Mouse (Mus musculus): Measurements from ENCODE around the gene Padi2. TPM values are rescaled to one million over a fixed set of nuclear protein-coding genes. Genes with fewer than 3 reads are reported as not detected.

Padi2 gene
- total RNA-seq, 2 experiments from 2014 or later: 9.5 to 12.1 TPM

DNA sequence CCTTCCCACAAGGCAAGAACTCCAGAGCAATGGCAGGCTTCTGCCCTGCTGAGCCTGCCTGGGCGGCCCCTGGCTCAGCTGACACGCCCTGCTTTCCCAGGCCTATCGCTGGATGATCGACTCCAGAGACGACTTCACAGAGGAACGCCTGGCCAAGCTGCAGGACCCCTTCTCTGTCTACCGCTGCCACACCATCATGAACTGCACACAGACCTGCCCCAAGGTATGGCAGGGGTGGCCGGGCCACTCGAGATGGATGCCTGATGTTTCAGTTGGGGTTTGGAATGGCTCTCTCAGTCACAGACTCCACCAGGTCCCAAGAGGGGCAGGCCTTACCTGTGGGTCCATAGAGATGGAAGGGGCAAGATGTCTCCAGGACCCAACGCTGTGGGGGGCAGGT lies 71.1 kb downstream of the Padi2 start:
- intact Hi-C loops (cut with DNase I): no loop called here
- no peak for DNase-seq (ENCODE audit: low spot score in 2 of 2)

DNA sequence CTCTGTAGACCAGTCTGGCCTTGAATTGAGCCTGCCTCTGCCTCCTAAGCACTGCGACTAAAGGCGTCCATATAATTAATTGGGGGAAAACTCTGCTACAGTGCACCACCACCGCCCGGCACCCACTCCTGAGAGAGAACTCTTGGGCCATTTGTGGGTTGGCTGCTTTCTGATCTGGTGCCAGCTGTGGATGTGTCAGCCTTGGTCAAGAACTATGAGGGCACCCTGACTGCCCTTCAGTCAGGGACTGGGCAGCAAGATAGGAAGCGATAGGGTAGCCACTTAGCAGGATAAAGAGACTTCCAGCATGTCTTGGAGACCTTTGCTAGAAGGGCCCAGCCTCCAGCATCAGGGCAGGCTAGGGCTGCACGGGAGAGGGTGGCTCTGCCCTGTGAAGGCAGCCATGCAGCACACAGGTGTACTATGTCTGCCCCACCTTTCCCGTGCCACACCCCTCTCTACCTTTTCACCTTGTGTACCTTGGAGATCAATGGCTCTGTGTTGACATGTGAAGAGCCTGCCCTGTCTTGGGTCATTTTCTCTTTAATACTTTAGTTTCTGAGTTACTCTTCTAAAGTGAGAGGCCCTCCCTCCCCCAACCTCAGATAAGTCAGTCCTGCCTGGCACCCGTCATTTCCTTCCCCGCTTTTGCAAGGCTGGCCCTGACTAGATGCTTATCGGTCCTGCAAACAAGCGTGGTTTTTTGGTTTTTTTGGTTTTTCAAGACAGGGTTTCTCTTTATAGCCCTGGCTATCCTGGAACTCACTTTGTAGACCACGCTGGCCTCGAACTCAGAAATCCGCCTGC lies 71.9 kb downstream of the Padi2 start:
- intact Hi-C loops (cut with DNase I): no loop called here
- no peak for DNase-seq (ENCODE audit: low spot score in 2 of 2)

DNA sequence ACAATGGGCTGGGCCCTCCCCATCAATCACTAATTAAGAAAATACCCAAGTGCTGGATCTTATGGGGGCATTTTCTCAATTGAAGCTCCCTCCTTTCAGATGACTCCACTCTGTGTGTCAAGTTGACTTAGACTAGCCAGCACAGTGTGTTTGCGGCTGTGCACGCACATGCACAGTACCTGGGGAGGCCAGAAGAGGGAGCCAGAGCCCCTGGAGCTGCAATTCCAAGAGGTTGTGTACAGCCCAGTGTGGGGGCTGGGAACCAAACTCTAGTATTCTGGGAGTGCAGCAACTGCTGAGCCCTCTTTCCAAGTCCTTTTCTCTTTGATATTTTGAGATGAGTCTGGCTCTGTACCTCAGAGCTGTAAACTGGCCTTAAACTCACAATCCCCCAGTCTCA lies 75.5 kb downstream of the Padi2 start:
- no peak for DNase-seq (ENCODE audit: low spot score in 2 of 2)
- intact Hi-C loops (cut with DNase I): loop anchor here (5.0 kb wide), 1 partner anchor 51 kb away; no protein-coding TSS in a partner anchor

- intact Hi-C loops (cut with DNase I): loop anchor here (5.0 kb wide), 1 partner anchor 49 kb away; no protein-coding TSS in a partner anchor
- DNase-seq (ENCODE audit: low spot score in 2 of 2): no peak
Measured at GRCm38 (mm10) chr4:140982808-140983207, 76.7 kb downstream of the Padi2 start.

- DNase-seq (ENCODE audit: low spot score in 2 of 2): peak; percentile 41 to 68
- intact Hi-C loops (cut with DNase I): loop anchor here (5.0 kb wide), 1 partner anchor 49 kb away; no protein-coding TSS in a partner anchor
Measured at GRCm38 (mm10) chr4:140983442-140983841, 77.3 kb downstream of the Padi2 start.

DNA sequence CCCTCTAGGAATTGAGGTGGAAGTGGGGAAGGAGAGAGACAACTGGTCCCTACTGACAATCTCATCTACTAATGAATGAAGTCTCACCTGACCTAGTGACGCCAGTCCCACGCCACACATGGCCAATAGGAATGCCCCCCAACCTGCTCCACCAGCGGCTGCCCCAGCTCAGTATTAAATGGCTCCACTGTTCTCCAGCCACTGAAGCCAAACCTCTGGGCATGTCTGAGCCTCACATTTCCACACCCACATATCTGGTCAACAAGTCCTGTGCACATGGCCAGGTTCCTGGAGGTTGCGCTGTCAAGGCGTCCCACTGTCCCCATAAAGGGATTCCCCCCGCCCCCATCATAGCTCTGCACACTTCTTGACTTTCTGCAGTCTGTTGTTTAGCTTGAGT lies 78.4 kb downstream of the Padi2 start:
- intact Hi-C loops (cut with DNase I): loop anchor here (5.0 kb wide), 1 partner anchor 48 kb away; no protein-coding TSS in a partner anchor
- DNase-seq (ENCODE audit: low spot score in 2 of 2): no peak

GRCm38 (mm10) chr4:140986024-140986710 lies 80.0 kb downstream of the Padi2 start:
- DNase-seq (ENCODE audit: low spot score in 2 of 2): no peak

GRCm38 (mm10) chr4:140986711-140987395 lies 80.7 kb downstream of the Padi2 start, which contains the start of gene Atp13a2:
Atp13a2 (plus strand) TSS chr4:140986873.
- peak; percentile 96 for DNase-seq (ENCODE audit: low spot score in 2 of 2)
- intact Hi-C loops (cut with DNase I): no loop called here

More at GRCm38 (mm10) chr4:140986024-140986710, 80.0 kb downstream of the Padi2 start:
- intact Hi-C loops (cut with DNase I): no loop called here

DNA sequence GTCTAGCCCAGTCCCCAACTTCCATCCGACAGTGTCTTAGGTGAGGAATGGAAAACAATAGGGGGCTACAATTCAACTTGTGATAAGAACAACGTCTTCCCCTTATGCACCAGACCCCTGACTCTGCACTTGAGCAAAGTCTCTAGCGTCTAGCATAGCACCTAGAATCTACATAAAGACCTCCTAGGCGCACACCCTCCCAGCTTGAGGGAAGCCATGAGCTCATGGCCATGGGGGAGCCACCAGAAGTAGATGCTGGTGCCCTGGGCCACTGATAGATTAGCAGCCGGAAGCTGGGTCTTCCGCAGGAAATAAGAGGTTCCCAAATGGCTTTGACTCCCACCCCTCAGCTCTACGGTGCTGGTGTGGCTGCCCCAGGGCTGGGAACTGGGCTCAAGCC lies 81.3 kb downstream of the Padi2 start:
- intact Hi-C loops (cut with DNase I): no loop called here
- DNase-seq (ENCODE audit: low spot score in 2 of 2): no peak

DNA sequence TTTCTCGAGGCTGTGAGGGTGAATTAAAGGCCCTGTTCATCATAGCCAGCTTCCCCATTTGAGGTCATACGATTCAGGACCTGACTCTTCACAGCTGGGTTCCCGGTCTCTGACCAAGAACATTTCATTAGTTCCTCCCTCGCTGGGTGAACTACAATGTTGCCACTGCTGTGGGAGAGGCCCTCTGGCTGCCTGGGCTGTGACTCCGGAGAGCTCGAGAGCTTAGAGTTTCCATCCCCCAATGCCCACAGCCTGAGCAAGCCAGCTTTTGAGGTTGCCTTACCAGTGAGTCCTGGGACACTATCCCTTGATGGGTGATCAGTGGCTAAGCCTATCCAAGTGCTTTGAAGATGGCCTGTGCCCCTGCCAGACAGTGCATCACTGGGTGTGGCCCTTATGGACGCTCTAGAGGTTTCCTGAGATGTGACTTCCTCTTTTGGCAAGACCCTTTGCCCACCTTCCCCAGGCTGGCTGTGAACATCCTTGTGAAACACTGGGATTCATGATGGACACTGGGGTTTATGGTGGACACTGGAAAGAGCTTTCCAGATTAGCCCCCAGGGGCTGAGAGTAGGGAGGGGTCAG lies 82.7 kb downstream of the Padi2 start:
- intact Hi-C loops (cut with DNase I): no loop called here
- no peak for DNase-seq (ENCODE audit: low spot score in 2 of 2)

DNA sequence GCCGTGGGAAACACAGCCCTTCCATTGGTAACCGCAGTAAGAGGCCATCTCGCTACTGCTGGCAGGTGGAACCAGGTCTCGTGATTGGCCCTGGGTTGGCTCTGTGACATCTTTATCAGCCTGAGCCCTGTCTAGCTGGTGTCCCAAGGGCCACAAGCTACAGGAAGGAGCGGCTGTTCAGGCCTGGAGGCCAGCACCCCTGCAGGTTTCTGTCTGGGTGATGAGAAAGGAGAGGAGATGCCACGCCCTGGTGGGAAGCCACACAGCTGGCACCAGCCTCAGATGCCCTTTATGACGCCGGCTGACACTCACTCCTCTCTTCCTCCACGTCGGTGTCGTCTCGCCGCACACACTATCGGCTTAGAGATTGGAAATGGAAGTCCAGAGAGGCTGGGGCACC lies 83.3 kb downstream of the Padi2 start:
- DNase-seq (ENCODE audit: low spot score in 2 of 2): no peak
- intact Hi-C loops (cut with DNase I): no loop called here

DNA sequence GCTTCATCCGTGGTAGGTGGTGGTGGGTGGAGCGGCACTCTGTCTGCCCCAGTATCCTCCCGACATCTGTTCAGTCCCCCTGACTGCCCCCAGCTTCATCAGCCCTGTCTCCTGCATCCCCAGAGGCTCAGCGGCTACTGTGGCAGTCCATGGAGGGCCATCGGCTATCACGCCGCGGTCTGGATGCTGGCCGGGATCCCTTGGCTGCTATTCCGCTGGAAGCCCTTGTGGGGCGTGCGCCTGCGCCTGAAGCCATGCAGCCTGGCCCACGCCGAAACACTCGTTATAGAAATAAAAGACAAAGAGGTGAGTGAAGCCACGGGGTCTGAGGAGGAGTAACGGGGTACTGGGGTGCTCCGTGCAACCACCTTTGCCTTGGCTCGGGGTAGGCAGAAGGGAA lies 86.1 kb downstream of the Padi2 start:
- no peak for DNase-seq (ENCODE audit: low spot score in 2 of 2)

DNA sequence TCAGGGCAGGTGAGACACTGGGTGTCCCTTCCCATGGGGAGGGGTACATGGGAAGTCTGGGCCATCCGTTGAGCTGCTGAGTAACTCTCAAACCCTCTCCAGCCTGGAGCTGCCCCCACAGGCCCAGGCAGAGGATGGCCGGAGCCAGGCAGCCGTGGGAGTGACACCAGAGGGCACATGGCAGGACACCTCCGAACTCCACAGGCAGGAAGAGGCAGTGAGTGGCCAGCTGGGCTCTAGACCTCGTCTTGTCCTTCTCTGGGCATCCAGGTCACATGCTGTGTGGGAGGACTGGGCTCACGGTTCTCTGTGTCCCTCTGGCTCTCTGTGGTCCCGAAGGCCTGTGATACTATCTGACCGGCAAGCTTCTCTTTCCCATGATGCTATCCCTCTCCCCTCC lies 87.7 kb downstream of the Padi2 start:
- no peak for DNase-seq (ENCODE audit: low spot score in 2 of 2)
- intact Hi-C loops (cut with DNase I): no loop called here

More for the DNA sequence above, 86.1 kb downstream of the Padi2 start:
- intact Hi-C loops (cut with DNase I): no loop called here

- intact Hi-C loops (cut with DNase I): no loop called here
- no peak for DNase-seq (ENCODE audit: low spot score in 2 of 2)
Measured at GRCm38 (mm10) chr4:140995811-140996210, 89.7 kb downstream of the Padi2 start.

DNA sequence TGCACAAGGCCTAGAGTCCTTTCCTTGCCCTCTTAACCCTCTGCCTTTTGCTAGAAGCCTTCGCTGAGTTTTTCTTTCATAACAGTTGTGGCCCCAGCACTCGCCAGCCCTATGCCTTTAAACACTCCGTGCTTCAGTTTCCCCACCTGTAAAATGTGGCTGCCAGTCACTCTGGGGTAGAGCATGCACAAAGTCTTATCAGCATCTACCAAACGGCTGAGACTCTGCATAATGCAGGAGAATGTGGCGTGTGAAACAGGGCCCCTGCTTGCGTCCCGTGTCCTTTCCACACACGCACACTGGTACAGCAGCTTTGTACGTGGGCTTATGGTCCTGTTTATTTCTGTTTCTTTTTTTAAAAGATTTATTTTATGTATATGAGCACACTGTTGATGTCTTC lies 90.7 kb downstream of the Padi2 start:
- no peak for DNase-seq (ENCODE audit: low spot score in 2 of 2)
- intact Hi-C loops (cut with DNase I): no loop called here

Other genes with a start within 250 kb of the Padi2 start
- 10 to 100 TPM; 53.2 to 57.9 TPM for gene Arhgef10l, start 240.3 kb upstream of the Padi2 start, total RNA-seq (2021)
- gene Rcc2, start 205.8 kb upstream of the Padi2 start, total RNA-seq (2021): 10 to 100 TPM; 80.4 to 84.3 TPM
- gene Padi6, start 163.7 kb upstream of the Padi2 start, total RNA-seq (2021): under 1 TPM; 0.32 to 0.44 TPM
- gene Padi4, start 132.1 kb upstream of the Padi2 start, total RNA-seq (2021): not detected
- gene Padi3, start 95.7 kb upstream of the Padi2 start, total RNA-seq (2021): not detected
- gene Padi1, start 60.6 kb upstream of the Padi2 start, total RNA-seq (2021): not detected
- gene Sdhb, start 54.9 kb downstream of the Padi2 start, total RNA-seq (2021): 100 to 1,000 TPM; 187 to 191 TPM
- gene Atp13a2, start 80.5 kb downstream of the Padi2 start, total RNA-seq (2021): 100 to 1,000 TPM; 162 to 171 TPM
- 1 to 10 TPM; 4.4 to 4.5 TPM for gene Mfap2, start 104.1 kb downstream of the Padi2 start, total RNA-seq (2021)
- gene Crocc, start 154.2 kb downstream of the Padi2 start, total RNA-seq (2021): 10 to 100 TPM; 51.4 to 62.7 TPM
- 10 to 100 TPM; 36.3 to 46.0 TPM for gene Necap2, start 172.0 kb downstream of the Padi2 start, total RNA-seq (2021)
- under 1 TPM; 0.55 to 0.83 TPM for gene Spata21, start 182.0 kb downstream of the Padi2 start, total RNA-seq (2021)
- gene Szrd1, start 233.4 kb downstream of the Padi2 start, total RNA-seq (2021): 10 to 100 TPM; 41.7 to 49.2 TPM
- gene Fbxo42, start 241.6 kb downstream of the Padi2 start, total RNA-seq (2021): 10 to 100 TPM; 31.4 to 32.3 TPM

Data from left cerebral cortex, postnatal 25 days (tissue).